Mouse (Mus musculus) neural tube, embryonic 12.5 days (tissue): Measurements from ENCODE around the gene Foxred2. TPM values are rescaled to one million over a fixed set of nuclear protein-coding genes. Genes with fewer than 3 reads are reported as not detected.

Source experiments
- ATAC-seq: fragments of 200-750 bp; cut with Nextera tagmentation; 2 replicates; pipeline ENCODE4 v1.8.0; 2017; ENCODE audit warnings: low read depth, mild to moderate bottlenecking, moderate TSS enrichment, moderate library complexity; ENCODE audit not compliant: low FRiP score
- H3K27ac ChIP-seq: fragments of 300-500 bp; sonication (generic); 2 replicates; pipeline ENCODE4 v1.5.1; 2016
- H3K27me3 ChIP-seq: fragments of 300-500 bp; sonication (generic); replicated peaks from 2 replicates; pipeline ENCODE4 v1.6.1; 2016; ENCODE audit warnings: mild to moderate bottlenecking
- H3K36me3 ChIP-seq: fragments of 300-500 bp; sonication (generic); 2 replicates; pipeline ENCODE4 v1.6.1; 2016; ENCODE audit warnings: mild to moderate bottlenecking
- H3K4me1 ChIP-seq: fragments of 300-500 bp; sonication (generic); 2 replicates; pipeline ENCODE4 v1.6.1; 2016
- H3K4me2 ChIP-seq: fragments of 300-500 bp; sonication (generic); replicated peaks from 2 replicates; pipeline ENCODE4 v1.6.1; 2016; ENCODE audit warnings: mild to moderate bottlenecking
- H3K4me3 ChIP-seq: fragments of 300-500 bp; sonication (generic); 2 replicates; pipeline ENCODE4 v1.5.1; 2016
- H3K9ac ChIP-seq: fragments of 300-500 bp; sonication (generic); 2 replicates; pipeline ENCODE4 v1.6.1; 2016; ENCODE audit warnings: mild to moderate bottlenecking
- H3K9me3 ChIP-seq: fragments of 300-500 bp; sonication (generic); 2 replicates; pipeline ENCODE4 v1.6.1; 2016; ENCODE audit warnings: mild to moderate bottlenecking
- WGBS: fragments of 180-500 bp; shearing (Covaris S2); methylation state at CpG from one replicate; pipeline ENCODE4 v1.1.7; 2016; 5-methylcytosine and 5-hydroxymethylcytosine counted together
- polyA plus RNA-seq: library from polyadenylated mRNA; unstranded; fragments of >200 nt; fragmentation: Nextera tagmentation; extraction: Ambion mirVana; gene quantifications from 2 replicates; pipeline ENCODE4 v1.2.1, GENCODE M21; 2016

Gene Foxred2
- polyA plus RNA-seq, 1 experiment from 2014 or later: 6.2 TPM

DNA sequence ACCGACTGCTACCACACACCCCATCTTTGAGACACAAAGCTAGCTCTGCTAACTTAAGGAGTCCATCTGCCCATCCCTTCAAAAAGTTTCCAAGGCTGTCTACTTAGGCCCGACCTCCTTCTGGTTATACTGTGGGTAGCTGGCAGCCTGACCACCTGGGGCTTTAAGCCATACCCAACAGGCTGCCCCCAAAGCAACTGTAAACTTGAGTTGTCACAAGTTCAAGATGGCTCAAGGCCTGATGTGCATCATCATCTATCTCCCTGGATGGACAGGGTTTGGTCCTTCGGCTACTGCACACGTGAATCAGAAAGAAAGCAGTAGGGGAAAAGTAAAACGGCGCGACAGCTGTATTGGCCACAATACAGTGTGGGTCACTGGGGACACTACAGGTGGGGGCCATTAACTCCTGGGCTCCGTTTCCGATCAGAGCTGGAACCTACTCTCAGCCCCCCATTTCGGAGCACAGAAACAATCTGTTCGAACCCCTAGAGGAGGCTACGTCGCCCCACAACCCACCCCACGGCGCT lies 13.5 kb upstream of the Foxred2 start:
- H3K4me1 ChIP-seq: peaks cover 13% of the 10 kb centered on the region
- peak overlapping the region; percentile 97 for H3K9ac ChIP-seq
- H3K4me2 ChIP-seq: peak overlapping the region; percentile 96
- no peaks in the 10 kb centered on the region for H3K9me3 ChIP-seq
- peak overlapping the region; percentile 94 for H3K4me3 ChIP-seq
- H3K27ac ChIP-seq: peak overlapping the region; percentile 75
- 2% methylated on average over 15 of the region's 15 CpGs for WGBS
- peaks cover 33% of the 10 kb centered on the region for H3K36me3 ChIP-seq
- H3K27me3 ChIP-seq: no peaks in the 10 kb centered on the region
- ATAC-seq: 0 out of 2 replicates have a peak, but pooled peaks have one; percentile 6

DNA sequence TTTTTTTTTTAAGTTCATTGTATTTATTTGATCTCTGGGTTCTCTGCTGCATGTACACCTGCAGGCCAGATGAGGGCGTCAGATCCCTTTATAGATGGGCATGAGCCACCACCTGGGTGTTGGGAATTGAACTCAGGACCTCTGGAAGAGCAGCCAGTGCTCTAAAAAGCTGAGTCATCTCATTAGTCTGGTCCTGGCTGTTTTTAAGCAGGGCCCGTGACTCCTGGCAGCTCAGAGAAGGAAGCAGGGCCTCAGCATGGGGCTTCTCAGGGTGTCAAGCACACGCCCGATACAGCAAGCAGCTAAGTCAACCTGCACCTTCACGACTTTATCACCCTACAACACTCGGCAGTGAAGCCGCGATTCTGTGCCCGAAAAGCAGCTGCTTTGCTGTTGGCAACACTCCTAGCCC lies 8.6 kb upstream of the Foxred2 start:
- Histone ChIP-seq H3K27me3 (no peaks in the 10 kb centered on the region), H3K27ac (no peak overlapping the region), H3K9ac (no peak overlapping the region), H3K9me3 (no peaks in the 10 kb centered on the region), H3K36me3 (peaks cover 82% of the 10 kb centered on the region), H3K4me2 (no peak overlapping the region), H3K4me1 (peaks cover 13% of the 10 kb centered on the region), H3K4me3 (no peak overlapping the region)
- WGBS: 86% methylated on average over 9 of the region's 9 CpGs
- no peak for ATAC-seq

DNA sequence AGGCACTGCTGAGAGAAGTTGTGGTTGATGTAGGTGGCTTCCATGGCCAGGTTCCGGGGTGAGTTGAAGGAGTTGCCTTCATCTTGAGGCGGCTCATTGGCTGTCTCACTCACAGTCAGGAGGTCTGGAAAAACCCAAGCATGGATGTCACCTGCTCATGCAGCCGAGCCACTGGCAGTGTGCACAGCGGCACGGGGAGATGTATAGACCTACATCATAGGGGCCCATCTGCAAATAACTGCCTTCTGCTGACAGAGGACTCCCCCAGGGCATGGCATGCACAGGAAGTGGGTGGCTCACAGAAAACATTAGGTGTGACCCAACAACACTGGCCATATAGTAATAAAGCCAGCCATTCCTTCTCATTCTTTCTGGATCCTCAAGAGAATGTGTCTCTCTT lies 5.9 kb upstream of the Foxred2 start:
- Histone ChIP-seq H3K36me3 (peaks cover 96% of the 10 kb centered on the region), H3K4me3 (no peak overlapping the region), H3K27me3 (no peaks in the 10 kb centered on the region), H3K9ac (no peak overlapping the region), H3K4me2 (no peak overlapping the region), H3K9me3 (no peaks in the 10 kb centered on the region), H3K4me1 (no peaks in the 10 kb centered on the region), H3K27ac (no peak overlapping the region)
- ATAC-seq: no peak
- 97% methylated on average over 5 of the region's 5 CpGs for WGBS

DNA sequence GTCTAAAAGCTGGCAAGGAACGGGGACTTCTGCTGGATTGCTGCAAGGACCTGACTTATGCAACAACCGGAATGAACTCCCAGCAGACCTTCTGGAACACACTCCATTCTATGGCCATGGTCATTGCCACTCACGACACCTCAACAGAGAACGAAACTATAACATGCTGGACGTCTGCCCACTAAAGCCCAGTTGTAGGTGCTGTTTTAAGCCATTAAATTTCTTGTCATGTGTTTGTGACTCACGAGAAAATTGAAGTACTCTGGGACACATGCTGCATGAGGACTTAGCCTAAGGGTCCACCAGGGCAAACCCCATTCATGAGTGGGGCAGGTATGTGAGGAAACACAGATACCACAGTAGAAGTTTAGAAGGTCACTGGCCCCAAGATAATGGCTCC lies 4.2 kb upstream of the Foxred2 start:
- Histone ChIP-seq H3K27ac (no peak overlapping the region), H3K4me2 (no peak overlapping the region), H3K9ac (no peak overlapping the region), H3K9me3 (no peaks in the 10 kb centered on the region), H3K4me3 (no peak overlapping the region), H3K36me3 (peaks cover 78% of the 10 kb centered on the region), H3K27me3 (peaks cover 5% of the 10 kb centered on the region), H3K4me1 (peaks cover 16% of the 10 kb centered on the region)
- 90% methylated on average over 6 of the region's 6 CpGs for WGBS
- no peak for ATAC-seq

DNA sequence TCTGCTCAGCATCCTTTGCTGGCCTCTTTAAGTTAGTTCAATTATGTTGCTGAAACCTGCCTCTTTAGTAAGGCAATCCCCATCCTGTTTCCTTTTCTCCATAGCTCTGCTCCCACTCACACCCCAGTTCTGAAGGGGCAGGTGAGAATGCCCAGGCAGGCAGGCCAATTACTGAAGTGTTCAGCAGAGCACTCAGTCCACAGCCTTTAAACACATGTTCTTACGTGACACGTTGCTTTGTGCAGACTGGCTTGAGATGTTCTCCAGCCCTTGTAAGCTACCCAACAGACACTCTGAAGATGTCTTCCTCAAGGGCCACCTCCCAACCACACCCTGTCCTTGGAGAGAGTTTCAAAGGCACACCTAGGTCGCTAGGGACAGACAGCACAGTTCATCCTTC lies 1.5 kb upstream of the Foxred2 start:
- no peak overlapping the region for H3K4me3 ChIP-seq
- no peaks in the 10 kb centered on the region for H3K9me3 ChIP-seq
- peaks cover 11% of the 10 kb centered on the region for H3K27me3 ChIP-seq
- ATAC-seq: no peak
- peaks cover 20% of the 10 kb centered on the region for H3K4me1 ChIP-seq
- no peak overlapping the region for H3K27ac ChIP-seq
- no peak overlapping the region for H3K9ac ChIP-seq
- no peak overlapping the region for H3K4me2 ChIP-seq
- peaks cover 54% of the 10 kb centered on the region for H3K36me3 ChIP-seq
- WGBS: 68% methylated on average over 3 of the region's 3 CpGs

DNA sequence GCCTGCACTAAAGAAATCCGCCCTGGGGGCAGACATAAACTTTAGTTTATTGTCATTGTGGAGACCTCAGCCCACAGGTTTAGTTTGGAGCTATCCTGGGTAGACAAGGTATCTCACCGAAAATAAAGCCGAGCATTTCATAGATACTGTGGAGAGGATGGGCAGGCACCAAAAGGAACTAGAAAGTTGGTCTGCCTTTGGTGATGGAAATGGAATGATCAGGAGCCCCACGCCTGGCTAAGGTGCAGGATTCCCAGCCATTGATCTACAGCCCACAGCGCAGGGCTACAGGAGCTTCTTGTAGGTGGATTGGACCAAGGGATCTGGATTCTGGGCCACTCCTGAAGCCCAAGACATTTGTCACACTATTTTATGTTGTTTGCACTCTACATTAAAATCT lies 1.1 kb upstream of the Foxred2 start:
- H3K4me2 ChIP-seq: 0 out of 2 replicates have a peak overlapping the region, but pooled peaks have one; percentile 78
- no peak overlapping the region for H3K27ac ChIP-seq
- ATAC-seq: no peak
- H3K4me3 ChIP-seq: no peak overlapping the region
- peaks cover 11% of the 10 kb centered on the region for H3K27me3 ChIP-seq
- WGBS: 36% methylated on average over 5 of the region's 5 CpGs
- H3K36me3 ChIP-seq: peaks cover 54% of the 10 kb centered on the region
- no peaks in the 10 kb centered on the region for H3K9me3 ChIP-seq
- H3K4me1 ChIP-seq: peaks cover 20% of the 10 kb centered on the region
- no peak overlapping the region for H3K9ac ChIP-seq

DNA sequence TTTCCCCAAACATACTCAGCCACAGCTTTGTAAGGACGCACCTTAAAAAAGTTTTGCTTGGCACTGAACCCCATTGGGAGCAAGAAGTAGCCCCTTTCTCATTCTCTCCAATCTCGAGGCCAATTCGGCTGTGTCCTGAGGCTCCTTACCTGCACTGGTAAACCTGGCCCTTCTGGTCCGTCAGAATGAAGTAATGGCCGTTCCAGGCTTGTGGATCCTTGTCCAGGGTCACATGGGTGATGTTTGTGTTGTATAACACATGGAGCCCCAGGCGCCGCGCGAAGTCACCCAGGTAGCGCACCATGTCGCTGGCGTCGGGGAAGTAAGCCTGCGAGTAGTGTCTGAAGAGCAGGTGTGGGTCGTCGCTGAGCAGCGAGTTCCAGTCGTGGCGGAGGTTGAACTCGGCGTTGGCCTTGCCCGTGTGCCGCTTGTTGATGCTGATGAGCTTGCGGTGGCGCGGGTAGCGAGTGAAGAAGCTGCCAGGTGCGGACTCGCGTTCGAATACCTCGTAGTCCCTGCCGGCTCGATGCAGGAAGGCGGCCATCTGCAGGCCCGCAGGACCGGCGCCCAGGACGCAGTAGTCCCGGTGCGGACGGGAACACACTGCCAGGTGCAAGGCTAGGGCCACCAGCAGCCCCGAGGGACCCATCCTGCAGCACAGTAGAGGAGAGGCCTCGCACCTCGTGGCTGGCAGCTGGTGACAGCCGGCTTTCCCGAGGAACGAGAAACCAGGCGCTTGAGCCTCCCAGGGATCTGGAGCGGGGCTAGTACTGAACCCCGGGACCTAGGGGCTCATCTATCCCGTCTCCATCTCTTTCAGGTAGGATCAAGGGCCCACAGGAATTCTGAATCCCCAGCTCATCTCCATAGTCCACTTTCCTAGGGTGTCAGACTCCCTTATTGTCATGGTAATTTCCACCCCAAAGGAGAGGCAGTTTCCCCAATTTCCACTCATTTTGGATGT lies 800 bp downstream of the Foxred2 start:
- Histone ChIP-seq H3K9ac (peak overlapping the region; percentile 56), H3K36me3 (peaks cover 40% of the 10 kb centered on the region), H3K4me3 (peak overlapping the region; percentile 55), H3K27me3 (peaks cover 11% of the 10 kb centered on the region), H3K27ac (no peak overlapping the region), H3K4me1 (peaks cover 20% of the 10 kb centered on the region), H3K4me2 (peak overlapping the region; percentile 78), H3K9me3 (no peaks in the 10 kb centered on the region)
- WGBS: 9% methylated on average over 52 of the region's 52 CpGs
- ATAC-seq: peak; percentile 68

DNA sequence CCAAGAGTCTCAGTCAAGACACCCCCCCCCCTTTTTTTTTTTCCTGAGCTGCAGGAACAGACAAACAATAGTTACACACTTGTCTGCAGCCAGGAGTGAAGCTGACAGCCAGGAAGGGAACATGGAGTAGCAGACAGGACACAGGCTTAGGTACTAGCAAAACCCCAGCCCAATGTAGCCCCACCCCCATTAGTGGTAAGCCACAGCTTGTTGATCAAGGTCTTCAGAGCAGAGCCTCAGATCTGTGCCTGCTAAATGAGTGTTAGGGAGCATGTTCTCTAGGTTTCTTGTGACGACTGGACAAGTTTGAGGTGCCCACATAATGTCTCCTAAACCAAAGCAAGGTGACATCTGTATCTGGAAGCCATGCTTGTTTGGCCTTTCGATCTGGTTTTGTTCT lies 2.2 kb downstream of the Foxred2 start:
- Histone ChIP-seq H3K27me3 (peaks cover 11% of the 10 kb centered on the region), H3K9ac (no peak overlapping the region), H3K4me3 (no peak overlapping the region), H3K4me1 (peaks cover 20% of the 10 kb centered on the region), H3K27ac (no peak overlapping the region), H3K4me2 (no peak overlapping the region), H3K9me3 (no peaks in the 10 kb centered on the region), H3K36me3 (peaks cover 31% of the 10 kb centered on the region)
- ATAC-seq: no peak
- WGBS: 88% methylated on average over 2 of the region's 2 CpGs

DNA sequence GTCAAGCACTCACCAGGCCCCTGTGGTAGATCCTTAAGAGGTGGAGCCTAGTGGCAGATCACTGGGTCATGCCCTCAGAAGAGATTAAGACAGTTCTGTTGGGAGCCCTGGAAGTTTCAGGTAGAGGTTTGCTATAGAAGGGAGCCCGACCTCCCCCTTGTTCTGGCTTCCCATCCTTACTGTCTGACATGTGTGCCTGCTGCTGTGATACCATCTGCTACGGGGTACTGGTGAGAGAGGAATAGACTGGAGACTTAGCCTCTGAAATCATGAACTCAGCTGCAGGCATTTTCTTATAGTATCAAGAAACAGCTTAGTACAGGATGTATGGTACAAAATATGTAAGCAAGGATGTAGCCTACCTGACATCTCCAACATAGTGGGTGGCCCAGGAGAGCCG lies 3.6 kb downstream of the Foxred2 start:
- Histone ChIP-seq H3K9me3 (no peaks in the 10 kb centered on the region), H3K4me3 (no peak overlapping the region), H3K27ac (no peak overlapping the region), H3K4me1 (peaks cover 20% of the 10 kb centered on the region), H3K4me2 (no peak overlapping the region), H3K27me3 (peaks cover 11% of the 10 kb centered on the region), H3K9ac (no peak overlapping the region), H3K36me3 (peaks cover 17% of the 10 kb centered on the region)
- ATAC-seq: no peak
- WGBS: 88% methylated on average over 3 of the region's 3 CpGs

DNA sequence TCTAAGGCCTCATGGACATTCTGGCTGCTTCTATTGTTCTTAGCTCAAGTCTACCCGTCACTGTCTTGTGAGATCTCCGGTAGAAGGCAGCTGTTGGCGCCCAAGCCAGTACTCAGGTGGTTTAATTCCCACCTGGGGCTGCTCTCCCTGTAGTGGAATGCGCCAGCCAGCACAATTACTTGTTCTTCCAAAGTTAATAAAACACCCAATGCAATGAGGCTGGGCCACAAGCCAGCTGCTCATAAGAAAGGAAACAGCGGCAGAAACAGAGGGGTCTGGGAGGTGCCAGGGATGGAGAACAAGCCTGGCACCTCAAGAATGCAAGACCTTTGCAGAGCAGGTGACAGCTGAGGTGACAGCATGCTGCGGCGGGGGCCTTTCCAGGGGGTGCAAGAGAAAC lies 7.5 kb downstream of the Foxred2 start:
- H3K4me3 ChIP-seq: no peak overlapping the region
- no peak overlapping the region for H3K4me2 ChIP-seq
- H3K9ac ChIP-seq: no peak overlapping the region
- H3K27ac ChIP-seq: no peak overlapping the region
- WGBS: 84% methylated on average over 7 of the region's 7 CpGs
- ATAC-seq: no peak
- H3K27me3 ChIP-seq: no peaks in the 10 kb centered on the region
- no peaks in the 10 kb centered on the region for H3K9me3 ChIP-seq
- H3K36me3 ChIP-seq: peaks cover 43% of the 10 kb centered on the region
- no peaks in the 10 kb centered on the region for H3K4me1 ChIP-seq

DNA sequence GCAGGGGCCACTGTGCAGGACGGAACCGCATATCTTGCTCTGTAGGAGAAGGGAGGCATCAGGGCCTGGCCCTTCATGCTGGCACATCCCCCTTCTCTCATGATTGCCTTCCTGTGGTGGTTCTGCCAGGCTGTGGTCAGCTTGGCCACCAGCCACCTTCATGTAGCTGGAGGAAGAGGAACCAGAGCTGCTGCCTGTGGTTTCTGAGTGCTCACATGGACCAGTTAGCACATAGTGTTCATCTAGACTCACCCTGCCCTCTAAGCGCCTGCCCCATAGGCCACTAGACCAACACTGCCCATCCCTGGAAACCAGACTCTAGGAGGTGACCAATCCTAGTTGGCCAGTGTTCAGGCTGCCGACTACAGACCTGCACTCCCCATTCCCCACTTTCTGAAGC lies 10.8 kb downstream of the Foxred2 start:
- Histone ChIP-seq H3K27ac (no peak overlapping the region), H3K4me2 (no peak overlapping the region), H3K9me3 (no peaks in the 10 kb centered on the region), H3K36me3 (peaks cover 47% of the 10 kb centered on the region), H3K9ac (no peak overlapping the region), H3K27me3 (no peaks in the 10 kb centered on the region), H3K4me1 (no peaks in the 10 kb centered on the region), H3K4me3 (no peak overlapping the region)
- WGBS: 89% methylated on average over 4 of the region's 4 CpGs
- ATAC-seq: no peak

DNA sequence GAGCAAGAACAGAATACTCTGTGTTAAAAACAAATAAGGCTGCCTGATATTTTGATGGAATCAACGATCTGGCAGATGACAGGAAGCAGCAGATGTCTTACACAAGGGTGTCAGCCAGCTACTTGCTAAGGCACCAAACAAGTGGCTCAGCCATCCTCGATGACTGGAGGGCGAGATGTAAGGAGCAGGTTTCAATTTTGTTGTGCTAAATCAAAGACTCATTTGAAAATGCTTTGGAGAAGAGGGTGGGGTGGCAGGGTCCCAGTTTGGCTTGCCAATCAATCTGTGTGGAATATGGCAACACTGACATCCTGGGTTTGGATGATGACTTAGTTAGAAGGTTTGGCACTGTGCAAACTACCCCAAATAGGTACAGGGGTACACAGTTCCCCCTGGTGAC lies 15.0 kb downstream of the Foxred2 start:
- no peak for ATAC-seq

More for the DNA sequence above, 15.0 kb downstream of the Foxred2 start:
- Histone ChIP-seq H3K4me1 (no peaks in the 10 kb centered on the region), H3K9ac (no peak overlapping the region), H3K27ac (no peak overlapping the region), H3K4me2 (no peak overlapping the region), H3K9me3 (no peaks in the 10 kb centered on the region), H3K4me3 (no peak overlapping the region), H3K27me3 (no peaks in the 10 kb centered on the region), H3K36me3 (peaks cover 31% of the 10 kb centered on the region)
- 88% methylated on average over 3 of the region's 3 CpGs for WGBS
